Mouse (Mus musculus) left cerebral cortex, adult 8-10 months (tissue): ENCODE measurements at regions not wholly inside any gene's neighbourhood (a gene's known extent, or its start where the extent isn't known, plus 50 kb on each side); places are given as distances from the start of the nearest gene placed in this dataset.
"Not testable (repeated sequence)": the region's sequence is repeated elsewhere in the genome, so short reads cannot be mapped to it uniquely, and the experiment has no call there.

Source experiments
- DNase-seq, 2 experiments: peaks; one replicate each; pipeline ENCODE4 v3.0.0; 2022; ENCODE audit warnings: low spot score in 2 of 2

GRCm38 (mm10) chr3:33440905-33441304 lies 297.9 kb upstream of the Pex5l start:
- no peak for DNase-seq

- peak; percentile 21 to 76 for DNase-seq
Measured at GRCm38 (mm10) chr3:33440500-33440899, 297.5 kb upstream of the Pex5l start.

- DNase-seq = no peak
Measured at GRCm38 (mm10) chr3:33416922-33417321, 273.9 kb upstream of the Pex5l start.

GRCm38 (mm10) chr3:33416321-33416720 lies 273.3 kb upstream of the Pex5l start:
- DNase-seq = no peak

GRCm38 (mm10) chr3:33401904-33402303 lies 258.9 kb upstream of the Pex5l start:
- DNase-seq = no peak

- DNase-seq = peak; percentile 34 to 63
Measured at GRCm38 (mm10) chr3:33399321-33399720, 256.3 kb upstream of the Pex5l start.

- peak in 1 of 2 experiments; percentile 41 for DNase-seq
Measured at GRCm38 (mm10) chr3:33398326-33398725, 255.3 kb upstream of the Pex5l start.

- DNase-seq = no peak
Measured at GRCm38 (mm10) chr3:33397217-33397616, 254.2 kb upstream of the Pex5l start.

- DNase-seq = no peak
Measured at GRCm38 (mm10) chr3:33392541-33392822, 249.4 kb upstream of the Pex5l start.

- DNase-seq = no peak
Measured at GRCm38 (mm10) chr3:33391765-33392540, 248.9 kb upstream of the Pex5l start.

GRCm38 (mm10) chr3:33388171-33388570 lies 245.1 kb upstream of the Pex5l start:
- peak in 1 of 2 experiments; percentile 43 for DNase-seq

GRCm38 (mm10) chr3:33383622-33384021 lies 240.6 kb upstream of the Pex5l start:
- DNase-seq = no peak

- no peak for DNase-seq
Measured at GRCm38 (mm10) chr3:33379604-33380003, 236.6 kb upstream of the Pex5l start.

GRCm38 (mm10) chr3:33375161-33375560 lies 232.1 kb upstream of the Pex5l start:
- no peak for DNase-seq

- no peak for DNase-seq
Measured at GRCm38 (mm10) chr3:33372806-33373205, 229.8 kb upstream of the Pex5l start.

- peak in 1 of 2 experiments; percentile 29 for DNase-seq
Measured at GRCm38 (mm10) chr3:33363521-33363920, 220.5 kb upstream of the Pex5l start.

- no peak for DNase-seq
Measured at GRCm38 (mm10) chr3:33360030-33360429, 217.0 kb upstream of the Pex5l start.

GRCm38 (mm10) chr3:33353860-33354259 lies 210.8 kb upstream of the Pex5l start:
- no peak for DNase-seq

- DNase-seq = no peak
Measured at GRCm38 (mm10) chr3:33350986-33351385, 207.9 kb upstream of the Pex5l start.

GRCm38 (mm10) chr3:33334056-33334455 lies 191.0 kb upstream of the Pex5l start:
- DNase-seq = peak in 1 of 2 experiments; percentile 59

- not testable (repeated sequence) for DNase-seq
Measured at GRCm38 (mm10) chr3:33317691-33318090, 174.6 kb upstream of the Pex5l start.

- no peak for DNase-seq
Measured at GRCm38 (mm10) chr3:33312230-33312825, 169.3 kb upstream of the Pex5l start.

GRCm38 (mm10) chr3:33308212-33308611 lies 165.2 kb upstream of the Pex5l start:
- DNase-seq = no peak
